Mouse (Mus musculus) hindbrain, embryonic 16.5 days (tissue): ENCODE measurements at regions not wholly inside any gene's neighbourhood (a gene's known extent, or its start where the extent isn't known, plus 50 kb on each side); places are given as distances from the start of the nearest gene placed in this dataset.

Experiments
- ATAC-seq: fragments of 200-750 bp; cut with Nextera tagmentation; 2 replicates; pipeline ENCODE4 v1.8.0; 2017; ENCODE audit warnings: moderate TSS enrichment, moderate library complexity
- H3K27ac ChIP-seq: fragments of 300-500 bp; sonication (generic); 2 replicates; pipeline ENCODE4 v1.5.1; 2014; ENCODE audit warnings: low read depth, mild to moderate bottlenecking, control low read depth, low read length, moderate library complexity
- H3K27me3 ChIP-seq: fragments of 300-500 bp; sonication (generic); replicated peaks from 2 replicates; pipeline ENCODE4 v1.6.1; 2014; ENCODE audit warnings: low read length; ENCODE audit not compliant: control insufficient read depth, insufficient read depth
- H3K36me3 ChIP-seq: fragments of 300-500 bp; sonication (generic); 2 replicates; pipeline ENCODE4 v1.6.1; 2014; ENCODE audit warnings: mild to moderate bottlenecking, low read length, moderate library complexity, mixed read lengths; ENCODE audit not compliant: control insufficient read depth, insufficient read depth
- H3K4me1 ChIP-seq: fragments of 300-500 bp; sonication (generic); 2 replicates; pipeline ENCODE4 v1.6.1; 2014; ENCODE audit warnings: low read depth, low read length; ENCODE audit not compliant: control insufficient read depth, insufficient read depth
- H3K4me2 ChIP-seq: fragments of 300-500 bp; sonication (generic); 2 replicates; pipeline ENCODE4 v1.6.1; 2014; ENCODE audit warnings: mild to moderate bottlenecking, low read length, control low read depth, moderate library complexity
- H3K4me3 ChIP-seq: fragments of 300-500 bp; sonication (generic); 2 replicates; pipeline ENCODE4 v1.5.1; 2014; ENCODE audit warnings: mild to moderate bottlenecking, low read length, control low read depth, moderate library complexity
- H3K9ac ChIP-seq: fragments of 300-500 bp; sonication (generic); 2 replicates; pipeline ENCODE4 v1.6.1; 2014; ENCODE audit warnings: low read depth, mild to moderate bottlenecking, control low read depth, low read length, moderate library complexity
- H3K9me3 ChIP-seq: fragments of 300-500 bp; sonication (generic); 2 replicates; pipeline ENCODE4 v1.6.1; 2014; ENCODE audit warnings: mild to moderate bottlenecking, low read length, moderate library complexity; ENCODE audit not compliant: control insufficient read depth
- WGBS: fragments of 180-500 bp; shearing (Covaris S2); extraction: QIAGEN DNeasy Blood & Tissue Kit; methylation state at CpG from one replicate; pipeline ENCODE4 v1.1.7; 2014; 5-methylcytosine and 5-hydroxymethylcytosine counted together

DNA sequence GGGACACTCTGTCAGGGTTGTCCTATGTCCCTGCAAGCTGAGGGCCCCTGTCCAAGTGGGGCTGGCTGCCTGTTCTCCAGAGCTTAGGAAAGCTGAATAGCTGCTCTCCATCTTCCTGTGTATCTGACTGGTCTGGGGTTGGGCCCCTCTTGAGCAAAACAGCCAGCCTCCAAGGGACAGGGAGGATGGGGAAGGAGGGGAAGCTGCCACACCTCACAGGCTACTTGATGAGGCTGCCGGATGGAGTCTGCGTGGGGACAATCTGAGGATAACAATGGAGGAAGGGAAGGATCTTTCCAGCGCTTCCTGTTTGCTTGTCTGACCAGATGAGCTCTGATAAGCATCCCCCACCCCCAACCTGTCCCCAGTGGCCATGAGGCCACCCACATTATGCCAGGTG is 57.1 kb upstream of the Ccnd1 start:
- WGBS, result 65% methylated on average over 3 of the region's 3 CpGs
- H3K36me3 ChIP-seq, result no peaks in the 10 kb centered on the region
- no peaks in the 10 kb centered on the region for H3K9me3 ChIP-seq
- no peaks in the 10 kb centered on the region for H3K27me3 ChIP-seq
- ATAC-seq, result no peak
- H3K4me1 ChIP-seq, result no peaks in the 10 kb centered on the region
- H3K4me3 ChIP-seq, result no peak overlapping the region
- no peak overlapping the region for H3K27ac ChIP-seq
- no peak overlapping the region for H3K4me2 ChIP-seq
- no peak overlapping the region for H3K9ac ChIP-seq

DNA sequence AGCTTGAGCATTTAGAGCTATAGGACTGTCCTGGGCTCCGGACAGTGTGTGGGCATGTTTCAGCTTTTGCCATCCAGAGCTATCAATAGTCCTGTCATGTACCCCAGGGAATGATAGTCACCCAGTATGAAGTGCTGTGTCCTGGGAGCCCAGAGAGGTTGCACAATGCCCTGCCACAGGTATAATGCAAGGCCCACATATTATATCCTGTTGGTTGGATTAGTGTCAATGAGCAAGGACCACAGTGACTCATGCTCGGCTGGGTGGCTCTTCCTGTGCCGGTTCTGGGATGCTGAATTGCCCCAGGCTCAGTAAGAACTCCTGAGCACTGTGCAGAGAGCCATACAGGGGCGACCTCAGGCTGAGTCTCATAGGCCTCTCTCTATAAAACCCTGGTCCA is 54.5 kb upstream of the Ccnd1 start:
- ATAC-seq, result no peak
- no peak overlapping the region for H3K4me3 ChIP-seq
- WGBS, result 80% methylated on average over 4 of the region's 4 CpGs

GRCm38 (mm10) chr7:144993566-144993965 is 53.8 kb upstream of the Ccnd1 start:
- Histone ChIP-seq H3K36me3 (no peaks in the 10 kb centered on the region), H3K9me3 (0 out of 2 replicates have a peak, but pooled peaks cover 2% of the 10 kb centered on the region), H3K9ac (no peak overlapping the region), H3K27ac (no peak overlapping the region), H3K4me3 (no peak overlapping the region), H3K4me1 (no peaks in the 10 kb centered on the region), H3K4me2 (no peak overlapping the region), H3K27me3 (no peaks in the 10 kb centered on the region)
- 80% methylated on average over 4 of the region's 4 CpGs for WGBS
- peak; percentile 37; the same call in 1 of the 2 replicates for ATAC-seq

More for the DNA sequence above, 54.5 kb upstream of the Ccnd1 start:
- H3K4me2 ChIP-seq, result no peak overlapping the region
- no peaks in the 10 kb centered on the region for H3K27me3 ChIP-seq
- no peaks in the 10 kb centered on the region for H3K4me1 ChIP-seq
- H3K9me3 ChIP-seq, result 0 out of 2 replicates have a peak, but pooled peaks cover 2% of the 10 kb centered on the region
- no peaks in the 10 kb centered on the region for H3K36me3 ChIP-seq
- H3K27ac ChIP-seq, result no peak overlapping the region
- H3K9ac ChIP-seq, result no peak overlapping the region

DNA sequence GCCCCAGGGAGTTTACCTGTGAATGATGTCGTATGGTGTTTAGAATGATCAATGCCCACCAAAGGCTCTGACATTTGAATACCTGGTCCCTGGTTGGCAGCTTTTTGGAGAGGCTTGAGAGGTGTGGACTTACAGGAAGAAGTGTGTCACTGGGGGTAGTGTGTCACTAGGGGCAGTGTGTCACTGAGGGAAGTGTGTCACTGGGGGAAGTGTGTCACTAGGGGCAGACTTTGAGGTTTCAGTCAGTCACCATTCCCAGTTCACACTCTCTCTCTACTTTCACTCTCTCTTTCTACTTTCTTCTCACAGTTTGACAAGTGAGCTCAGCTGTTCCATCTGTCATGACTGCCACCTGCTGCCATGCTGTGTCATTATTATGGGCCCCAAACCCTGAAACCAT is 52.0 kb upstream of the Ccnd1 start:
- Histone ChIP-seq H3K4me1 (no peaks in the 10 kb centered on the region), H3K27ac (no peak overlapping the region), H3K9ac (no peak overlapping the region), H3K27me3 (no peaks in the 10 kb centered on the region), H3K9me3 (0 out of 2 replicates have a peak, but pooled peaks cover 2% of the 10 kb centered on the region), H3K4me3 (no peak overlapping the region), H3K36me3 (no peaks in the 10 kb centered on the region), H3K4me2 (no peak overlapping the region)
- WGBS, result 88% methylated on average over 1 of the region's 1 CpGs
- ATAC-seq, result no peak
